Mouse (Mus musculus) layer of hippocampus, postnatal 36 days (tissue): Measurements from ENCODE around the gene Gm12569. TPM values are rescaled to one million over a fixed set of nuclear protein-coding genes. Genes with fewer than 3 reads are reported as not detected.

Experiments used
- DNase-seq, 2 experiments: peaks; one replicate each; pipeline ENCODE4 v3.0.0; 2022
- total RNA-seq, 2 experiments: library from RNA; stranded (reverse); gene quantifications; 2 replicates each; pipeline ENCODE4 v1.2.3; 2021

Gene Gm12569
- not detected for total RNA-seq

DNA sequence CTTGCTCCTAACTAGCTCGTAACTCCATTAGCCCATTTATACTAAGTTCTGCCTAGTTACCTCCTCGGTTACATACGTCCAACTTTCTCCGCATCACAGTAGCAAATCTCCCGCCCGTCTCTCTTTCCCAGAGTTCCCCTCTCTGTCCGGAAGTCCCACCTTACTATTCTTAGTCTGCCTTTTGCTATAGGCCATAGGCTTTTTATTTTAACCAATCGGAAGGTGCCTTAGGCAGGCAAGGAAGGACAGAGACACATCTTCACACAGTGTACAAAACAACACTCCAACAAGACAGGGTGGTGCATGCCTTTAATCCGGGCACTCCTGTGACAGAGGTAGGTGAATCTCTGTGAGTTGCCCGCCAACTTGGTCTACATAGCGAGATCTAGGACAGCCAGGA, at the start of gene Gm12569:
Gene Gm12569, plus strand, starts transcription at position 166 of the 400 bp plus-strand sequence.
- no peak for DNase-seq

DNA sequence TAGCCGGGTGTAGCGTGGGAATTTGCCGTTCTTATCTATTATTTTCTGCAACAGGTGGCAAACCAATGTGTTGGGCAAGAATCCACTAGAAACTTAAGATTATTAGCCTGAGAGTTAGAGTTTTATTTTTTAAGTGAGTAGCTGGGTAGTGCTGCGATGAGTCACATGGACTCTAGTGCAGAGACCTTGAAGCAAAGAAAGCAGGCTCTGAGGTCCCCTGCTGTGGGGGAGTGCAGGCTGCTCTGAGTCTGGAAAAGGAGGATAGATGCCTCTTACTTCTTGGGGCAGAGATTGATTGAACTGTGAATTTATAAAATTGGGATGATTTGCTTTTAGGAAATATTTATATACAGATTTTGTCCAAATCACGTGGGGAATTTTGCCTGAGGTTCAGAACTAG, 17.5 kb upstream of the Gm12569 start:
- no peak for DNase-seq

DNA sequence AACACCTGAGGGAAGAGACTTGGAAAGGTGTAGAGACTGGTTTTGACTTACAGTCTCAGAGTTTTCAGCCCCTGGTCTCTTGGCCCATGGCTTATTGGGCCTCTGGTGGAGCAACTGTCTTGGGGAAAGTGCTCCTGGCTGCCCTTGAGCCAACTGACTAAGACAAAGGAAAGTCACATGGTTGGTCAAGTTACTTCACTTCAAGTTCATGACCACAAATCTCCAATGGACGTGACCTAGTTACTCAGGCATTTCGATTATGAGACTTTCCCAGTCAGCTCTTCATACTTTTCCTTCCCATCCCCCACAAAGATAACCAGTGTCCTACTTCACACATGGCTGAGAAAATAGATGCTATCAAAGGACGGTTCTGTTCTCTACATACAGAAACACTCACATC, 12.5 kb upstream of the Gm12569 start:
- DNase-seq = no peak

DNA sequence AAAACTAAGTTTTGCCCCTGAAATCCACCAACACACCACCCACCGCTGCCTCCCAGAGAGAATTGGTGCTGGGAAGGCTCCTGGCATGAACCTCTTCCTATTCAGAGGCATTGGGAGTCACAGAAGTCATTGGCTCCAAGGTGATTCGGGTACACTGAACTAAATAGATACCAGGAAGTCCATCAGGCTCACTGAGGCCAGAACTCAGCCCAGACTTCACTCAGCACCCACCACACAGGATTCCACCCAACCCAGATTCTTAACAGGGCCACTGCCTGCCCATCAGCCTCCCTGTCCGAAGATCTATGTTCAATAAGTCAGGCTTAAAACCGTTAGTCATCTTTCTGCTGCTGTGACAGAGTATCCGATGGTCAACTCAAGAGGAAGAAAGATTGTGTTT, 8.8 kb upstream of the Gm12569 start:
- no peak for DNase-seq

DNA sequence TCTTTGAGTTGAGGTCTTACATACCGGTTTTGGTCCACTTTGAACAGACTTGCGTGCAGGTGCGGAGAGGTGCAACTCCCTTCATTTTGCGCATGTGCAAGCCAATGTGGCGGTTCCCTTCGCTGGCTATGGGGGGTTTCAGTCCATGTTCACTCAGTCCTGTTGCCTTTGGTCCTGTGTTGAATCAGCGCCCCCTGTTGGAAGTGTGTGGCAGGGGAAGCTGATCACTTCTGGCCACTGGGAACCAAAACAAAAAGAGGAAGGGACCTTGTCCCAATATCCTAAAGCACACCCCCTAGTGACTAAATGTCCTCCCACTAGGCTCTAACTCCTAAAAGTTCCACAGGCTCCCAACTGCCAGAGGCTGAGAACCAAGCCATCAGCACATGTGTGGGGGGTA, 6.3 kb upstream of the Gm12569 start:
- no peak for DNase-seq

DNA sequence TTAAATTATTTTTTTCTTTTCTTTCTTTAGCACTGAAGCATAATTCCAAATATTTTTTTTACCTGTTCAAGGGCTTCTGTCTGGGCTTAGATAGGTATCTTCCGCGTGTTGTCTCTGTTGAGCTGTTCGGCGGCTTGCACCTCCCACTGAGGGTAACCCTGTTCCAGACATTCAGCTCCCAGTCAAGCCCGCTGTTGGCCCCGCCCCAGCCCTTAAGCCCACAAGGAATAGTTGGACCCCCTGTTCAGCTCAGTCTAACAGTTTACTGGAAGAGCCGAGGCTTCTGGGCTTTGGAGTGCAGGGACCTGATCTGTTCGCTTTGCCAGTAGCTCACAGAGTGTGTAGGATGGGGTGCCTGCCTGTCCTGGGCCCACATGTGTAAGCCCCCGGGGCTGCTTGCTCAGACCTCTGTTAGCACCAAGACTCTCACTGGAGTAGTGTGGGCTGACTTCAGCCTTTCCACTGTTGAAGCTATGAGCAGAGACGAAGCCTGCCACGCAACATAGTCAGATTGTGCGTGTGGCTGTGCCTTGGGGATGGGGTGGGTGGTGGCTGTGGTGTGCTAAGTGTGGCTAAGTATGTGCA, 785 bp upstream of the Gm12569 start:
- DNase-seq = no peak

DNA sequence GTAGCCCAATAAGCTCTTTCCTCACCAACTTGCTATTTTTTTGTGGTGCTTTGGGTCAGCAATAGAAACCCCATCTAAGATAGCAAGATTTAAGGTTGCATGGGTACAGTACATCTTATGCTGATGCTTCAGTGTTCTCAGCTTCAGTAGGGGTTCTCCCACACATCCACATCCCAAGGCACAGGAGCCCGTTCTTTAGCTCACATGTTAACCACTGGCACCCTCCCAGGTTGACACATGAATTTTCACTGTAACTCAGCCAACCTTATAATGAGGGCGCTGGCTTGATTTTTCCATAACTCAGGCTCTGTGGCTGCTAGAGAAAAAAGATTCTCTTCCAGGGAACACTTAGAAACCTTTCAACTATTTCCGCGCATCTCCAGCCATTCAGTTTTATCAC, 6.8 kb downstream of the Gm12569 start:
- peak; percentile 18 to 52 for DNase-seq

DNA sequence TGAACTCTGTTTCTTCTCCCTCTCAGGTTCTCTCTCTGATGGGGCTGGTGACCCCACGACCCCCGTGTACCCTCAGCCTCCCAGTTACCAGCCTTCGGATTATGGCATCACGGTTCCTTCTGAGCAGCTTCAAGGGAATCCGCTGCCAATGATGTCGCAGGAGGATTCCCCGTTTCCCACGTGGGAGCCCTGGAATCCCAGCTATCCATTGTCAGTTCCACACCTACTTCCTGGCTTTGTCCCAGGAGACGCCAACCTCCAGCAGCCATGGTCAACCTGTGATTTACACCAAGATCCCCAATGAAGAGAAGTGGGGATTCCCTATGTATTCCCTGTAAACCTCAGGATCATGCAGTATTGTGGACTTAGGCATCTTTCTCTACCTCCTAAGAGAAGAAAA, 14.4 kb downstream of the Gm12569 start:
- DNase-seq = no peak

DNA sequence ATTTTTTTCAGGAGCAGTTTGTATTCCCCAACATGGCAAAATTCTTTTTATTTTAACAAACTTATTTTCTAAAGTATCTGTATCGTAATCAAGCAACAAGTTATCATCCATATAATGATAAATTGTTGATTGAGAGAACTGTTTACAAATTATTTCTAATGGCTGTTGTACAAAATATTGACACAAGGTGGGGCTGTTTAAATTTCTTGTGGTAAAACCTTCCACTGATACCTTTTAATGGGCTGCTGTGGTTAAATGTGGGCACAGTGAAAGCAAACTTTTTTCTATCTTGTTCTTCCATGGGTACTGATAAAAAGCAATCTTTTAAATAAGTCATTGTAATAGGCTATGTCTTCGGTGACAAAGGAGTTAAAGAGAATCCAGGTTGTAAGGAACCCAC, 22.6 kb downstream of the Gm12569 start:
- no peak for DNase-seq

DNA sequence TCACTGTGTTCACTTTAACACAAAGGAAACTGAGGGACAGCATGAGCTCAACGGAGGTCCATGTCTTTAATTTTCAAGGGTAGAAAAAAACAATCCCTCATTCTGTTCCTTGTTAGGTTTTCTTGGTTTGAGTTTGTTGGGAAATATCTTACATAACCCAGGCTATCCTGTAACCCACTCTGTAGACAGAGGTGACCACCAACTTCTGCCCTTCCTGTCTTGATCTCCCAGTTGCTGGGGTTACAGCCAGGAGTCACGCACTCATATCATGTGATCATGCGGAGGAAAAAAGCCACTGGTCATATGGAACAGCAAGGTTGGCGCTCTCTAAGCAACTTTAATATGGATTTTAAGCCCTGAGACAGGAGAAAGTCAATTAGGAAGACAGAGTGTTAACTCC, 36.7 kb downstream of the Gm12569 start:
- no peak for DNase-seq

DNA sequence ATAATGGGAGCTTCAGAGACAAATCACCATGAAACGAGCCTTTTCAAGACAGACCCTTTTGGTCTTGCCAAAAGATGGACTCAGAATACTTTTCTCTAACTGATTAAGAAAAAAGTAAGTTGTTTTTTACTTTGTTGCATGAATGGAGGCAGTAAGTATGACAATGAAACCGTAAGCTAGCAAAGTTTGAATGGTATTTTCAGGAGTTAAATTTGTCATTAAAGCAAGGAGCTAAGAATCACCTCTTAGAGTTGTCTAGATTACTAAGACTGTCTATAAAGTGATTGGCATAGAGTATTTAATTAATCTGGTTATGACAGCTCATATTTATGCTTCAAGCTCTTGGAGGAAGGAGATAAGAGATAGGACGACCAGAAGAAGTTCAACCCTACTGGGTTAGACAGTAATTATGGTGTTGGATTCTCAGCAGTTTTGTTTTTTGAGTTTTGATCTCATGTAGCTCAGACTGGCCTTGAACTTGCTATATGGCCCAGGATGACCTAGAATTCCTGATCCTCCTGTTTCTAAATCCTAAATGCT, 41.5 kb downstream of the Gm12569 start, which contains the start of gene Clk4:
Gene Clk4, plus strand, starts transcription at position 51 of the 540 bp plus-strand sequence.
- no peak for DNase-seq

DNA sequence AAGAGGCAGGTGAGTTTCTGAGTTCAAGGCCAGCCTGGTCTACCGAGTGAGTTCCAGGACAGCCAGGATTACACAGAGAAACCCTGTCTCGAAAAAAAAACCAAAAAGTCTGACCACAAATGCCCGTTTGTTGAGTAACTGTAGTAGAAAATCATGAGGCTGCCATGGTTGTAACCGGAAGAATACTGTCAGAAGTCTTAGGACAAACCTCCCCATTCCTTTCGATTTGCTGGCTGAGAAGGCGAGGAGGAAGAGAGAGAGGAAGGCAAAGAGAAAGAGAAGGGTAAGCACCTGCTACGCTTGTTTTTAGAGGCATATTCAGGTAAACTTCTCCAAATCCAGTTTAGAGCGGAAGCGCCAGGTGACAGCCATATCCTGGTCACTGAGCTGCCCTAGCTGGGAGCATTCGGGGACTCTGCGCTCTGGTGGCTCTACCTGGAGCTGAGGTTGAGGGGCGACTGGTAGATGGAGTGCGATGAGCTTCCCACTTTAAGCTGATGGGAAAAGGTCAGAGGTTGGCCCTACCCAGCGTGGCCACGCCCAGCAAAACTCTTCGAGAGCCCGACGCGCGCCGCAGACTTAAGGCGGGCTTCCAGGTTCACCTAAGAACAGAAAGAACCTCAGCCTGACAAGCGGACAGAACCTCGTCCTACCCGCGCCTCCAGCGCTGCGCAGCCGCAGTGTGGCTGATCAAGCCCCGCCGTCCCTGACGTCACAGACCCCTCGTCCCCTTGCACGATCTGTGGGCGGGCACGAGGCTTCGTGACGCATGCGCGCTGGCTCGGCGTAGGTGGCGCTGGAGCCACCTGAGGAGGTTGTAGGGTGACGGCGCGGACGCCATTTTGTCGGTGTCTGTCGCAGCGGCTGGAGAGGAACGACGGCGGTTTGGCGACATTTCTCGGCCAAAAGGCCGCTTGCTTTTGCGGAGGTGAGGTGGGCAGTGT, 42.3 kb downstream of the Gm12569 start, which contains the start of gene BC049762:
Gene BC049762, minus strand, starts transcription at position 705 of the 944 bp plus-strand sequence.
- peak; percentile 98 to 99 for DNase-seq

DNA sequence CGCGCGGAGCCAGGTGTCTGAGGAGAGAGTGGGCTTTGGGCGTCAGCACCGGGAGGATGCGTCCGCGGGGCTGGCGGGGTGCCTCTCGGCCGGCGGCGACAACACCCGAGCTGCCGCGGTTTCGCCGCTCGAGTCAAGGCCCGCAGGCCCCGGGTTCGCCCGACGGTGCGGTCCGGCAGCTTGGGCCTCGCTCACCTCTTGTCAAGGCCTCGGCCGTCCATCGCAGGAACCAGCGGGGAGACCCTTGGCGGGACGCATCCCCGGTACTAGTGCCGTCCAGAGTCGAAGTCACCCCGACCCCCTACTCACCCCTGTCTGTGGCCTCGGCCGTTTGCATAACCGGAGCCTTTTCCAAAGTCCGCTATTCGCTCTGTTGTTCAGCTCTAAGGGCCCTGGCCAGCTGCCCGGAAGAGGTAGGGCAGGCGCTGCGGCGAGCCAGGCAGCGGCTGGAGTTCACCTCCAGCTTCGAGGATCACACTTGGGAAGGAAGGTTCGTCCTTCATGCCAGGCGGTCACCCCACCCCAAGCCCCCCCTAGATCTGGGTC, 43.1 kb downstream of the Gm12569 start:
- DNase-seq = no peak

DNA sequence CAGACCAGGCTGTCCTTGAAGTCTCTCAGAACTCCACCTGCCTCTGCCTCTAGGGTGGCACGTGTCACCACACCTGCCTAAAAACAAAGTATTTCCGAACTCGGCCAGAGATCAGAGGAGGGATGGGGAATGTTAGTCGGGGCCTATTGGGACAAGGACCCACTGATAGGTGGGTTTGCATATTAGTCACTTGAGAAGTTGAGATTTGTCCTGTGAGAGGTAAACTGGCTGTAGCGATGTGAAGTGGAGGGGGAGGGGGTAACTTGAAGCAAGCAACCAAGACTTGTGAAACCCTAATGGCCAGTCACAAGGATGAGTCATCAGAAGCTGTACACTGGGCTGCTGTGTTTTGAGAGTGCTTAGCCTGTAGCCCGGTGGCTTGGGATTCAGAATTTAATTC, 44.1 kb downstream of the Gm12569 start:
- no peak for DNase-seq

DNA sequence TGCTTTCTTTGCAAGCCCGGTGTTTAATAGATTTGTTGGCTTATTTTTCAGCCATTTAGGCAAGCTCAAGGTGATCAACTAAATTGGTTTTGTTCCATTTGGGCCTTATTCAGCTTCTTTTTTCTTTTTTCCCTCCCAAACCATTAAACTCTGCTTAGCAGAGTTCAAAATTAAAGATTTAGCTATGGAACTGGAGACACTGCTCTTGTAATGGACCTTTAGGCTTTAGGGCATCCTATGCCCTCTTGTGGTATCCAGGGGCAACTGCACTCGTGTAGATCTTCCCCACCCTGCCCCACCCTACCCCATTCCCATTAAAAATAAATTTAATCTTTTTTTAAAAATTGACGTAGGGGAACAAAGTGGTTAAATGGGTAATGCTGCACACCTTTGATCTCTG, 45.1 kb downstream of the Gm12569 start:
- DNase-seq = no peak

DNA sequence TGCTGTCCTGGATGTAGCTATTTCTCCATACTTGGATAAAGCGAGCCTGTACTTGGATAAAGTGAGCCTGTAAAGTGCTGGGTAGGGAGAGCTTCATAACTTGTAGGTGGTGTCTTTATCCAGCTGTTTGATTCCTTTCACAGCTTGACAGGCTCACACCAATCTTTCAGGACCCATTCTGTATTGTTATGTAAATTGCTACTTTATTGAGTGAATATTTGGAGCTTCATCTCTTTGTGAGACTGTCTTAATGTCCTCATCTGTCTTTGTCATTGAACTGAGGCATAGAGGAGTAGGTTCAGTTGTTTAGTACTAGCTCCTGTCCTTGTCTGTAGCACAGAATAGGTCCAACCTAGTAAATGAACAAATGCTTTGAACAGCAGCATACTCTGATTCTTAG, 54.1 kb downstream of the Gm12569 start:
- DNase-seq = no peak

Other genes starting within 250 kb of the Gm12569 start
- gene Olfr1377, start 238.5 kb upstream of the Gm12569 start, total RNA-seq = not detected
- gene Olfr51, start 216.9 kb upstream of the Gm12569 start, total RNA-seq = not detected
- gene Olfr54, start 206.2 kb upstream of the Gm12569 start, total RNA-seq = not detected
- not detected for gene Olfr1375, start 172.4 kb upstream of the Gm12569 start, total RNA-seq
- gene Zfp354a, start 161.2 kb upstream of the Gm12569 start, total RNA-seq = 1 to 10 TPM; 8.2 to 8.5 TPM
- gene Clk4, start 41.3 kb downstream of the Gm12569 start, total RNA-seq = 100 to 1,000 TPM; 130 to 140 TPM
- not detected for gene BC049762, start 42.6 kb downstream of the Gm12569 start, total RNA-seq
- gene Col23a1, start 69.4 kb downstream of the Gm12569 start, total RNA-seq = 1 to 10 TPM; 4.2 to 4.9 TPM